Mouse (Mus musculus): ENCODE results near the gene Cd244a.

DNA sequence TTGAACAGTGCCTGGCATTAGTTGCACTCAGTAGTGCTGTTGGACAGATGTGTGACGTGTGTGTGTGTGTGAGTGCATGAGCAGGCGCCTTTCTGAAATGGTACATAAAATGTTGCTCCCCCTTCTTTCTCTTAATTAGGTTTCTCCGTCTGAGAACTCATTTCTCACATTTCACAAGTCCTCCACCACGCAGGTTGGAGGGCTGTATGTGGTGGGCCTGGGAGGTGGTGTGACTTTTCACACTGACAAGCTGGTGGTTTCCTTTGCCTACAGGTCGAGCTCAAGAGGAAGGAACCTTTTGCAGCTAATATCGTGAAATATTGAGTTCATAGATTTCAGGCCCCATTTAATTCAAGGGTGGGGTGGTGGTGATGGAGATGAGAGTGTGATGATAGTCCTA, 70.2 kb downstream of the Cd244a start:
- TF ChIP-seq CTCF (IDR thresholded peaks at IDR 0.05; ENCODE audit: low read depth, low read length): no peak
- no peak for TF ChIP-seq POLR2A (IDR thresholded peaks at IDR 0.05; ENCODE audit: insufficient read depth, low read length)
